ENCODE assay signal across 10 mouse cellular contexts in genomic region chr1:34536767-34537485, GRCm38 (mm10). TPM values are rescaled to one million over a fixed set of nuclear protein-coding genes. Genes with fewer than 3 reads are reported as not detected.
DNase-seq lines count a peak whose midpoint lies in the region; ATAC-seq lines count a peak whose summit lies in the region.
"Had no signal": no experiment of that assay in that cellular context is flagged by ENCODE, and none has a peak within 500 bp of the region (broad histone marks: within the 10 kb centered on the region; RNA-seq: fewer than 3 reads in every experiment).

No protein-coding gene starts in this region.

- DNase-seq in heart, postnatal 25 days (ENCODE audit: low spot score) = no peak
- peak; percentile 50 for DNase-seq in embryonic facial prominence, embryonic 10.5 days (ENCODE audit: low spot score)
- peak; percentile 49 for DNase-seq in lung, postnatal 25 days (ENCODE audit: low spot score)
- peak; percentile 12 for DNase-seq in thymus, postnatal 25 days
- no peak for DNase-seq in left cerebral cortex, adult 9 months (ENCODE audit: low spot score in 2 of 2)
- no peak for DNase-seq in gastrocnemius, postnatal 14 days

- H3K4me1 ChIP-seq in heart, embryonic 12.5 days (replicated peaks) = peaks cover 12% of the 10 kb centered on the region; the same call in 1 of the 2 replicates
- H3K4me1 ChIP-seq in embryonic facial prominence, embryonic 10.5 days = peaks cover 8% of the 10 kb centered on the region
- 0 out of 2 replicates have a peak, but pooled peaks cover 5% of the 10 kb centered on the region for H3K4me1 ChIP-seq in intestine, embryonic 16.5 days (ENCODE audit: control insufficient read depth, insufficient read depth, low read length)
- H3K4me1 ChIP-seq: liver, embryonic 15.5 days had no signal

- H3K9ac ChIP-seq in heart, embryonic 12.5 days = peak overlapping the region; percentile 20; the same call in 1 of the 2 replicates
- H3K9ac ChIP-seq in intestine, embryonic 16.5 days (ENCODE audit: low read depth, low read length) = no peak overlapping the region
- H3K9ac ChIP-seq: liver, embryonic 15.5 days had no signal

- intact Hi-C loops in heart, postnatal 25 days (cut with DNase I) = no loop called here
- intact Hi-C loops in gastrocnemius, postnatal 14 days (cut with DNase I; ENCODE audit: low total_unique reads) = no loop called here

- 10% methylated on average over 16 of the region's 16 CpGs for WGBS in heart, embryonic 12.5 days
- WGBS in embryonic facial prominence, embryonic 10.5 days = 3% methylated on average over 16 of the region's 16 CpGs
- WGBS in intestine, embryonic 16.5 days = 4% methylated on average over 16 of the region's 16 CpGs

- H3K27me3 ChIP-seq in heart, embryonic 12.5 days (replicated peaks) = peaks cover 25% of the 10 kb centered on the region
- peaks cover 44% of the 10 kb centered on the region for H3K27me3 ChIP-seq in embryonic facial prominence, embryonic 10.5 days (replicated peaks; ENCODE audit: low read depth, poor library complexity, severe bottlenecking)
- peaks cover 16% of the 10 kb centered on the region for H3K27me3 ChIP-seq in intestine, embryonic 16.5 days (replicated peaks; ENCODE audit: control insufficient read depth, insufficient read depth, low read length)

- H3K36me3 ChIP-seq in heart, embryonic 12.5 days = no peaks in the 10 kb centered on the region
- no peaks in the 10 kb centered on the region for H3K36me3 ChIP-seq in embryonic facial prominence, embryonic 10.5 days (replicated peaks)
- H3K36me3 ChIP-seq in intestine, embryonic 16.5 days (ENCODE audit: control insufficient read depth, insufficient read depth, low read length) = no peaks in the 10 kb centered on the region
- H3K36me3 ChIP-seq: liver, embryonic 15.5 days had no signal

- H3K4me2 ChIP-seq in heart, embryonic 12.5 days = peak overlapping the region; percentile 58
- peak overlapping the region; percentile 44 for H3K4me2 ChIP-seq in intestine, embryonic 16.5 days (ENCODE audit: low read depth, low read length)
- H3K4me2 ChIP-seq: liver, embryonic 15.5 days had no signal

- H3K4me3 ChIP-seq in heart, embryonic 12.5 days = peak overlapping the region; percentile 24
- H3K4me3 ChIP-seq in embryonic facial prominence, embryonic 10.5 days = peak overlapping the region; percentile 40
- peak overlapping the region; percentile 25 for H3K4me3 ChIP-seq in intestine, embryonic 16.5 days (ENCODE audit: low read length)
- H3K4me3 ChIP-seq: liver, embryonic 15.5 days had no signal

- ATAC-seq in heart, embryonic 12.5 days (ENCODE audit: insufficient number of reproducible peaks, low FRiP score) = 0 out of 2 replicates have a peak, but pooled peaks have one; percentile 25
- ATAC-seq in intestine, embryonic 16.5 days = peak; percentile 71

- 0 out of 2 replicates have a peak, but pooled peaks cover 3% of the 10 kb centered on the region for H3K9me3 ChIP-seq in heart, embryonic 12.5 days (replicated peaks)
- H3K9me3 ChIP-seq in embryonic facial prominence, embryonic 10.5 days = no peaks in the 10 kb centered on the region
- H3K9me3 ChIP-seq in intestine, embryonic 16.5 days (ENCODE audit: control insufficient read depth, low read length) = no peaks in the 10 kb centered on the region
- H3K9me3 ChIP-seq: liver, embryonic 15.5 days had no signal

- H3K27ac ChIP-seq in heart, embryonic 12.5 days (ENCODE audit: poor library complexity, severe bottlenecking) = no peak overlapping the region
- H3K27ac ChIP-seq in embryonic facial prominence, embryonic 10.5 days (replicated peaks) = no peak overlapping the region
- no peak overlapping the region for H3K27ac ChIP-seq in intestine, embryonic 16.5 days (ENCODE audit: low read length)
- H3K27ac ChIP-seq: liver, embryonic 15.5 days had no signal

RNA-seq across cellular contexts. Expression of gene Cfc1, which starts 1.5 kb away (rescaled TPM):
- polyA plus RNA-seq in heart, embryonic 12.5 days (2016; fragmentation: Nextera tagmentation; extraction: Ambion mirVana) = 0.32 and 0.42 TPM in 2 replicates
- not detected for total RNA-seq in heart, postnatal 25 days (2021)
- 0.29 TPM in 1 of 2 replicates, not detected in the other for polyA plus RNA-seq in embryonic facial prominence, embryonic 10.5 days (2016; fragmentation: Nextera tagmentation; extraction: Ambion mirVana)
- not detected in 2 replicates for polyA plus RNA-seq in intestine, embryonic 16.5 days (2015; fragmentation: Nextera tagmentation; extraction: Ambion mirVana)
- not detected for total RNA-seq in gastrocnemius, postnatal 14 days (2021)
- total RNA-seq: MEL had no signal
- polyA plus RNA-seq: liver, embryonic 15.5 days had no signal

RNA-seq across cellular contexts. Expression of gene Prss40, which starts 23.8 kb away (rescaled TPM):
- polyA plus RNA-seq in heart, embryonic 12.5 days (2016; fragmentation: Nextera tagmentation; extraction: Ambion mirVana) = not detected in 2 replicates
- total RNA-seq in heart, postnatal 25 days (2021) = not detected
- polyA plus RNA-seq in embryonic facial prominence, embryonic 10.5 days (2016; fragmentation: Nextera tagmentation; extraction: Ambion mirVana) = not detected in 2 replicates
- polyA plus RNA-seq in intestine, embryonic 16.5 days (2015; fragmentation: Nextera tagmentation; extraction: Ambion mirVana) = not detected in 2 replicates
- total RNA-seq in gastrocnemius, postnatal 14 days (2021) = not detected
- total RNA-seq: MEL had no signal
- polyA plus RNA-seq: liver, embryonic 15.5 days had no signal

RNA-seq across cellular contexts. Expression of gene Prss39, which starts 38.7 kb away (rescaled TPM):
- polyA plus RNA-seq in heart, embryonic 12.5 days (2016; fragmentation: Nextera tagmentation; extraction: Ambion mirVana) = not detected in 2 replicates
- total RNA-seq in heart, postnatal 25 days (2021) = not detected
- not detected in 2 replicates for polyA plus RNA-seq in embryonic facial prominence, embryonic 10.5 days (2016; fragmentation: Nextera tagmentation; extraction: Ambion mirVana)
- polyA plus RNA-seq in intestine, embryonic 16.5 days (2015; fragmentation: Nextera tagmentation; extraction: Ambion mirVana) = not detected in 2 replicates
- total RNA-seq in gastrocnemius, postnatal 14 days (2021) = not detected
- total RNA-seq: MEL had no signal
- polyA plus RNA-seq: liver, embryonic 15.5 days had no signal

RNA-seq across cellular contexts. Expression of gene Amer3, which starts 42.5 kb away (rescaled TPM):
- polyA plus RNA-seq in heart, embryonic 12.5 days (2016; fragmentation: Nextera tagmentation; extraction: Ambion mirVana) = 0.04 TPM in 1 of 2 replicates, not detected in the other
- total RNA-seq in heart, postnatal 25 days (2021) = not detected
- 0.64 TPM in 2 replicates for polyA plus RNA-seq in embryonic facial prominence, embryonic 10.5 days (2016; fragmentation: Nextera tagmentation; extraction: Ambion mirVana)
- 0.64 and 0.72 TPM in 2 replicates for polyA plus RNA-seq in intestine, embryonic 16.5 days (2015; fragmentation: Nextera tagmentation; extraction: Ambion mirVana)
- not detected for total RNA-seq in gastrocnemius, postnatal 14 days (2021)
- total RNA-seq: MEL had no signal

Comparison
In these comparisons a context has a peak if more than half of its experiments do, and no peak if none do; other contexts are left out.
1. DNase-seq: peak in embryonic facial prominence, embryonic 10.5 days (single experiment), lung, postnatal 25 days (single experiment) and thymus, postnatal 25 days (single experiment); none in heart, postnatal 25 days (single experiment), left cerebral cortex, adult 9 months (0 of 2) and gastrocnemius, postnatal 14 days (single experiment).
2. Peak in every context shown above with its lines, with median percentiles within 50 percentile points of each other: H3K4me3 ChIP-seq.